Mouse (Mus musculus) spleen, adult 2 months (tissue): ENCODE measurements around the gene Ppp6r1. TPM values are rescaled to one million over a fixed set of nuclear protein-coding genes. Genes with fewer than 3 reads are reported as not detected.
A peak's percentile ranks its signal among the peaks of the same experiment; 100 is the strongest.

Experiments used
- DNase-seq, 2 experiments: peaks; one replicate each; pipeline versions ENCODE4 v3.0.0 to v3.0.0-alpha.2; 2012 to 2021; ENCODE audit warnings: low spot score in 2 of 2, low read depth in 1 of 2
- H3K27ac ChIP-seq: fragments of 200-500 bp; 2 replicates; pipeline ENCODE4 v1.5.1; 2012; ENCODE audit warnings: low read length, inconsistent platforms; ENCODE audit not compliant: insufficient read depth
- H3K27me3 ChIP-seq: fragments of 200-500 bp; 2 replicates; pipeline ENCODE4 v1.6.1; 2012; ENCODE audit warnings: mild to moderate bottlenecking, moderate library complexity, low read length, inconsistent platforms; ENCODE audit not compliant: control insufficient read depth, insufficient read depth
- H3K36me3 ChIP-seq: fragments of 200-500 bp; 2 replicates; pipeline ENCODE4 v1.6.1; 2012; ENCODE audit warnings: mild to moderate bottlenecking, low read length, inconsistent platforms; ENCODE audit not compliant: control insufficient read depth, insufficient read depth
- H3K4me1 ChIP-seq: fragments of 200-500 bp; 2 replicates; pipeline ENCODE4 v1.6.1; 2011; ENCODE audit warnings: inconsistent platforms; ENCODE audit not compliant: control insufficient read depth, insufficient read depth, insufficient read length
- H3K4me3 ChIP-seq: fragments of 200-500 bp; 2 replicates; pipeline ENCODE4 v1.5.1; 2011; ENCODE audit warnings: mild to moderate bottlenecking, inconsistent platforms; ENCODE audit not compliant: insufficient read depth, insufficient read length; ENCODE audit errors: extremely low read depth
- CTCF ChIP-seq: fragments of 200-500 bp; IDR thresholded peaks from 2 replicates; pipeline ENCODE4 v1.5.1; 2011; ENCODE audit warnings: mild to moderate bottlenecking, inconsistent platforms; ENCODE audit not compliant: insufficient read depth, insufficient read length, insufficient replicate concordance; ENCODE audit errors: extremely low read depth
- POLR2A ChIP-seq: fragments of 200-500 bp; IDR thresholded peaks from 2 replicates; pipeline ENCODE4 v1.6.1; 2011; ENCODE audit warnings: low read depth, low read length, inconsistent platforms
- WGBS: fragments of 180-500 bp; shearing (Covaris S2); methylation state at CpG from one replicate; pipeline ENCODE4 v1.1.7; 2018; 5-methylcytosine and 5-hydroxymethylcytosine counted together
- polyA plus RNA-seq: library from polyadenylated mRNA; depleted of rRNA; stranded (reverse); fragments of >200 nt; gene quantifications from 2 replicates; pipeline ENCODE4 v1.2.3, GENCODE M21; 2012

Ppp6r1 gene
- polyA plus RNA-seq, 1 experiment = 136 TPM

GRCm38 (mm10) chr7:4641956-4642355 is 16.9 kb downstream of the Ppp6r1 start:
- Histone ChIP-seq H3K27ac (no peak overlapping the region), H3K4me3 (no peak overlapping the region), H3K36me3 (peaks cover 61% of the 10 kb centered on the region), H3K27me3 (no peaks in the 10 kb centered on the region), H3K4me1 (peaks cover 4% of the 10 kb centered on the region; the same call in 1 of the 2 replicates)
- WGBS = 91% methylated on average over 7 of the region's 7 CpGs
- no peak for DNase-seq
- no peak for TF ChIP-seq CTCF
- TF ChIP-seq POLR2A = no peak

GRCm38 (mm10) chr7:4641155-4641554 is 17.7 kb downstream of the Ppp6r1 start:
- no peaks in the 10 kb centered on the region for H3K27me3 ChIP-seq
- peaks cover 58% of the 10 kb centered on the region for H3K36me3 ChIP-seq
- no peak overlapping the region for H3K4me3 ChIP-seq
- H3K27ac ChIP-seq = no peak overlapping the region
- no peak for DNase-seq
- TF ChIP-seq POLR2A (no peak), CTCF (no peak)
- 93% methylated on average over 11 of the region's 11 CpGs for WGBS
- no peaks in the 10 kb centered on the region for H3K4me1 ChIP-seq

GRCm38 (mm10) chr7:4636179-4636578 is 22.6 kb downstream of the Ppp6r1 start:
- H3K4me3 ChIP-seq = no peak overlapping the region
- DNase-seq = no peak
- TF ChIP-seq POLR2A (no peak), CTCF (no peak)
- 71% methylated on average over 4 of the region's 4 CpGs for WGBS
- H3K36me3 ChIP-seq = peaks cover 54% of the 10 kb centered on the region
- H3K27ac ChIP-seq = no peak overlapping the region
- H3K27me3 ChIP-seq = no peaks in the 10 kb centered on the region
- no peaks in the 10 kb centered on the region for H3K4me1 ChIP-seq

GRCm38 (mm10) chr7:4631031-4631430 is 27.8 kb downstream of the Ppp6r1 start, which contains the start of gene Tmem86b:
Tmem86b (minus strand) TSS chr7:4631422.
- no peak for DNase-seq
- Histone ChIP-seq H3K4me1 (no peaks in the 10 kb centered on the region), H3K27ac (no peak within 1 kb of the TSS; the same call in 1 of the 2 replicates), H3K4me3 (no peak within 1 kb of the TSS), H3K27me3 (no peaks in the 10 kb centered on the region), H3K36me3 (peaks cover 48% of the 10 kb centered on the region)
- TF ChIP-seq CTCF = no peak
- TF ChIP-seq POLR2A = no peak
- 82% methylated on average over 4 of the region's 4 CpGs for WGBS

GRCm38 (mm10) chr7:4630198-4630597 is 28.6 kb downstream of the Ppp6r1 start:
- H3K4me3 ChIP-seq = no peak overlapping the region
- WGBS = 82% methylated on average over 1 of the region's 1 CpGs
- H3K27me3 ChIP-seq = no peaks in the 10 kb centered on the region
- TF ChIP-seq POLR2A (no peak), CTCF (no peak)
- peaks cover 44% of the 10 kb centered on the region for H3K36me3 ChIP-seq
- H3K27ac ChIP-seq = no peak overlapping the region
- H3K4me1 ChIP-seq = no peaks in the 10 kb centered on the region
- DNase-seq = no peak

- H3K4me1 ChIP-seq = no peaks in the 10 kb centered on the region
- 87% methylated on average over 5 of the region's 5 CpGs for WGBS
- H3K27ac ChIP-seq = no peak overlapping the region
- peaks cover 41% of the 10 kb centered on the region for H3K36me3 ChIP-seq
- TF ChIP-seq CTCF (no peak), POLR2A (no peak)
- no peak for DNase-seq
- 0 out of 2 replicates have a peak overlapping the region, but pooled peaks have one; percentile 6 for H3K4me3 ChIP-seq
- no peaks in the 10 kb centered on the region for H3K27me3 ChIP-seq
Observed at GRCm38 (mm10) chr7:4629586-4629985, 29.2 kb downstream of the Ppp6r1 start.

GRCm38 (mm10) chr7:4625928-4626327 is 32.9 kb downstream of the Ppp6r1 start:
- no peak for DNase-seq
- no peak for TF ChIP-seq POLR2A
- TF ChIP-seq CTCF = no peak
- Histone ChIP-seq H3K36me3 (peaks cover 12% of the 10 kb centered on the region), H3K27me3 (no peaks in the 10 kb centered on the region), H3K4me3 (no peak overlapping the region), H3K27ac (no peak overlapping the region), H3K4me1 (no peaks in the 10 kb centered on the region; the same call in 1 of the 2 replicates)
- WGBS = 79% methylated on average over 2 of the region's 2 CpGs
